Mouse (Mus musculus): ENCODE data around the gene Sbno1. TPM values are rescaled to one million over a fixed set of nuclear protein-coding genes. Genes with fewer than 3 reads are reported as not detected.

Gene Sbno1
- polyA plus RNA-seq, 1 experiment from 2014 or later, result 70.7 TPM

DNA sequence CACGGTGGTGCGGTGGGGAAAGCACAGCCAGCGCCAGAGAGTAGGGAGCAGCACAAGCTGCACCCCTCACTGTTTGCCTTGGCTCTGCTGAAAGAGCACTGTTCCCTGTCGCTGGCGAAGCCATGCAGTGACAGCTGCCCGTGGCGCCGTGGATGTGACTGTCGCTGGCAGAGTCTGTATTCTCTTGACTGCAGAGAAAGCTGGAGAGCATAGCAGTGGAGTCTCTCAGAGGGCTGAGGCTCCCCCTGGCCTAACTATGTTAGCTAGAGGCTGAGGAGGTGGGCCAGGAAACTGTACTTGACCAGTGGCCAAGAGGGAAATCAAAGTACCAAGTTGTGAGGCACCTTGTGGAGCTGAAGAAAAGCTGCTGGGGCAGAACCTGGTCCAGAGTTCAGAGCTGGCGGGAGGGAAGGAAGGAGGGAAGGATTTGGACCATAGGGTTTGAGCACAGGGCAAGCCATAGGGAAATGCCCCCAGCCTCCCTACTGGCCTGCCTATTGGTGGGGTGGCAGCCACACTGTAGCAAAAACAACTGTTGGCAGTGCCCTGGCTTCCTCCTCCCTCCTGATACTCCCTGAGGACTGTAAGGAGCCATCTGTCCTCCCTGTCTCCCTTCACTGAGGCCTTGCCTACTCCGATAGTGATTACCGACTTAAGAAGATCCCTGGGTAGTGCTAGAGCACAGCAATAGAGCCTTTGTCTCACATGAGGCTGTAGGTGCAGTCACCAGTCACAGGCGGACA, 27.7 kb upstream of the Sbno1 start:
- Histone ChIP-seq H3K9me3 (no peaks in the 10 kb centered on the region), H3K4me2 (no peak overlapping the region; the same call in 1 of the 2 replicates), H3K27me3 (no peaks in the 10 kb centered on the region), H3K36me3 (peaks cover 92% of the 10 kb centered on the region), H3K27ac (peak overlapping the region; percentile 75), H3K4me3 (no peak overlapping the region), H3K4me1 (peaks cover 22% of the 10 kb centered on the region), H3K9ac (no peak overlapping the region)
- ATAC-seq (ENCODE audit: insufficient number of reproducible peaks, low FRiP score, low TSS enrichment, low read depth), result no peak
- WGBS, result 83% methylated on average over 13 of the region's 13 CpGs

DNA sequence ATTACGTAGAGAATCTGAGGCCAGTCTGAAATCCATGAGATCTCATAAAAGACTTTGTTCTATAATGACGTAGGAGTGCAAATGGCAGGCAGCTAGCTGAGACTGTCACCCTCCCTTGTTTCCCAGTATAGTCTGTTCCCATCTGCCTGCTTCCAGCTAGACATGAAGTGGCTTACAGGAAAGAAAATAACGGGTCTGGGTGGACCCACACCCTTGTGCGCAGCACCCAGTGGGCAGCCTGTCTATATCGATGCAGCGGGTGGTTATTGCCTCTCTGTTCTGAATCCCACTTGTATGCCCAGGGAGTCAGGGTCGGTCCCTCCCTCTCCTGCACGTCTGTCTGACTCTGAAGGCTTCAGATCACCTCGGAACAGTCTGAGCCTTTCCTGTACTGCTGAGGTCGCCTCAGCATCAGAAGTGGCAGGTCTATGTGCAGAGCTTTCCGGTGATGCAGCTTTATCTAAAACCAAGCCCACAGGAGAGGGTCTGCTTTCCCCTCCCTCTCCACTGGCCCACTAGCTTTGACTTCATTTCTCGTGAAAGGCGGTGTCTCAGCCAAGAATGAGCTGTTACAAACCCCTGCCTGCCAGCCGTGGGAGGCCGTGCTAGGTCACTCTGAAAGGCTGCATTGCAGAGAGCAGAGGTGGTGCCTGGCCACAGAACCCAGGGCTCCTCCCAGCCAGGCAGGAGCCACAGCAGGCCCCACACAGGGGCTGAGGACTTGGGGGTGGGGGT, 26.9 kb upstream of the Sbno1 start:
- no peak overlapping the region for H3K4me2 ChIP-seq
- WGBS, result 77% methylated on average over 15 of the region's 15 CpGs
- ATAC-seq (ENCODE audit: insufficient number of reproducible peaks, low FRiP score, low TSS enrichment, low read depth), result peak; percentile 75
- no peaks in the 10 kb centered on the region for H3K9me3 ChIP-seq
- peaks cover 25% of the 10 kb centered on the region for H3K4me1 ChIP-seq
- H3K27ac ChIP-seq, result peak overlapping the region; percentile 75
- H3K27me3 ChIP-seq, result no peaks in the 10 kb centered on the region
- H3K9ac ChIP-seq, result no peak overlapping the region
- peaks cover 91% of the 10 kb centered on the region for H3K36me3 ChIP-seq
- H3K4me3 ChIP-seq, result no peak overlapping the region

DNA sequence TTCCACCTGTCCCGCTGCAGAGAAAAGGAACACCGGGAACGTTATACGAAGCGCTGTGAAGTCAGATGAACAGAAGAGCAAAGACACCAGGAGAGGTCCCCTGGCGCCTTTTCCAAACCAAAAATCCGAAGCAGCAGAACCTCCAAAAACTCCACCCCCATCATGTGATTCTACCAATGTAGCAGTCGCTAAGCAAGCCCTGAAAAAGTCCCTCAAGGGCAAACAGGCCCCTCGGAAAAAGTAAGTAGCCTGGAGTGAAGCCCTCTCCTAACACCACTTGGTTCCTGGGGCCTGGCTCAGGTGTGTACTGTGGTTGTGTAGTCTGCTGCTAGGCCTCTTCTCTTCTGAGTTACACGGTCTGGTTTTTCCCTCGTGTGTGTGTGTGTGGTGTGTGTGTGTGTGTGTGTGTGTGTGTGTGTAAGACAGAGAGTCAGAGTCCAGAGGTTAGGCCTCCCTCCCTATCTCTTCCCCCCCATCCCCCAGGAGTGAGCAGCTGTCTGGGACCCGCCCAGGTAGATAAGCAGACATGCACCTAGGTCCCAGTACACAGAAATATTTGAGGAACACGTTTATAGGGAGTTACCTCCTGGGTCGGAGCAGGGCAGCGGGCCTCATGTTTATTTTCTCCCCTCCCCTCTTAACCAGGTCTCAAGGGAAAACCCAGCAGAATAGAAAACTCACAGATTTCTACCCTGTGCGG, 25.0 kb upstream of the Sbno1 start:
- Histone ChIP-seq H3K4me1 (peaks cover 40% of the 10 kb centered on the region), H3K9ac (no peak overlapping the region), H3K27ac (0 out of 2 replicates have a peak overlapping the region, but pooled peaks have one; percentile 47), H3K36me3 (peaks cover 79% of the 10 kb centered on the region), H3K4me3 (no peak overlapping the region), H3K9me3 (no peaks in the 10 kb centered on the region), H3K4me2 (no peak overlapping the region), H3K27me3 (no peaks in the 10 kb centered on the region)
- ATAC-seq (ENCODE audit: insufficient number of reproducible peaks, low FRiP score, low TSS enrichment, low read depth), result no peak
- 81% methylated on average over 16 of the region's 16 CpGs for WGBS

DNA sequence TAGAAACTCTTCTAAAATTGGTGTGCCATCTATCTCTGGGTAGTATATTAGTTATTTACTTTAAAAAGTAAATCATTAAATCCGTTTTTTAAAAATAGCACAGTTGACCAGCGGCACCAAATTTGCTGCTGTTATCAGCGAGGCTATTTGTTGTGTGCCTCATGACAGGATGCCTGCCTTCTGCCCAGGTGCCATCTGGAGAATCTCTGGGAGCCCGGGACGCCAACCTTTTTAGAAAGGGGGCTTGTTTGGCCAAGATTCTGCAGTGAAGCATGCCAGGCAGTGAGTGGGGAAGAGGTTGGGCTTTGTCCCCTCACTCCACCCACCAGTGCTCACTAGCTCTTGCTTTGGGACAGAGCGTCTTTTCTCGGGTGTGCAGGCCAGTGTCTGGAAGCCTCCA, 24.2 kb upstream of the Sbno1 start:
- Histone ChIP-seq H3K4me1 (peaks cover 40% of the 10 kb centered on the region), H3K4me2 (no peak overlapping the region), H3K9ac (no peak overlapping the region), H3K9me3 (no peaks in the 10 kb centered on the region), H3K4me3 (no peak overlapping the region), H3K27ac (peak overlapping the region; percentile 47), H3K36me3 (peaks cover 74% of the 10 kb centered on the region), H3K27me3 (no peaks in the 10 kb centered on the region)
- WGBS, result 86% methylated on average over 7 of the region's 7 CpGs
- no peak for ATAC-seq (ENCODE audit: insufficient number of reproducible peaks, low FRiP score, low TSS enrichment, low read depth)

DNA sequence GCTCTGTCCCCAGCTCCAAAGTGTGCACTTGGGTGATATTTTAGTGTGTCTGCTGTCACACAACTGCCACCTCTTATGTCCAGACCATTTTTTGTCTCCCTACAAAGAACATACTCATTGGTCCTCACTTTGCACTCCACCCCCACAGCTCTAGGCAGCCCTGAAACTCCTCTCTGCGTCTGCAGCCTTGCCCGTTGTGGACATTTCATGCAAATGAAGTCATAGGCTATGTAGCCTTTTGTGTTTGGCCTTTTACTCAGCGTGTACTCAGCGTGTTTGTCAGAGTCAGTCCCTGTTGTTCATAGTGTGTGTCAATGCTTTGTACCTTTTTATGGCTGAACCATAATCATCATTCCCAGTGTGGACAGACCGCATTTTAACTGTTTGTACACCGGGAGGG, 23.7 kb upstream of the Sbno1 start:
- WGBS, result 64% methylated on average over 6 of the region's 6 CpGs
- no peak overlapping the region for H3K9ac ChIP-seq
- H3K4me3 ChIP-seq, result no peak overlapping the region

DNA sequence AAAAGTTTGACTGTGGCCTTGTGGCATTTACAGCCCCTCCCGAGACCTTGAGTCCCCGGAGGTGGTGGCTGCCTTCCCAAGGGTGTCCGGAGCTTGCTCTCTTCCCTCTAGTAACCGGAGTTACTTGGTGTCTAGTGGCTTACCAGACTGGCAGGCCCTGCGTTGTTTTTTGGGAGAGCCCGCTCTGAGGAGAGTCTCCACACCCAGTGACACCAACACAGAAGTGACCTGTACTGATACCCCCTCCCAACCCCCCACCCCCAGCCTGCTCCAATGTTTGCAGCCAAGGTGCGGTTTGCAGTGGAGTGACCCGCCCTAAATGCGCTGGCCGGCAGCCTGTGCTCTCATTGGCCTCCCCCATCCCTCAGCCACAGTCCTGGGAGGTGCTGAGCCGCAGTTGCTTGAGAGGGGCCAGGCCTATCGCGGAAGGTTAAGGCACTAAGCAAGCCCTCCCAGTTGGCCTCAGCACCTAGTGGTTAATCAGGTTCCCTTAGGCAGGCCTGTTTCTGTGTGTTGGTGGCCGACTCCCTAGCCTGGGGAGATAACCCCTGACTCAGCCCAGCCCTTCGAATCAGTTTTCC, 20.6 kb upstream of the Sbno1 start:
- peak; percentile 53 for ATAC-seq (ENCODE audit: insufficient number of reproducible peaks, low FRiP score, low TSS enrichment, low read depth)
- Histone ChIP-seq H3K36me3 (peaks cover 40% of the 10 kb centered on the region), H3K27me3 (no peaks in the 10 kb centered on the region), H3K9ac (peak overlapping the region; percentile 90), H3K9me3 (no peaks in the 10 kb centered on the region), H3K4me3 (peak overlapping the region; percentile 85), H3K4me1 (peaks cover 36% of the 10 kb centered on the region), H3K4me2 (peak overlapping the region; percentile 83), H3K27ac (peak overlapping the region; percentile 89)
- 2% methylated on average over 15 of the region's 15 CpGs for WGBS

More for the DNA sequence above, 23.7 kb upstream of the Sbno1 start:
- no peaks in the 10 kb centered on the region for H3K27me3 ChIP-seq
- H3K9me3 ChIP-seq, result no peaks in the 10 kb centered on the region
- H3K27ac ChIP-seq, result peak overlapping the region; percentile 52
- H3K4me2 ChIP-seq, result no peak overlapping the region
- peaks cover 46% of the 10 kb centered on the region for H3K4me1 ChIP-seq
- no peak for ATAC-seq (ENCODE audit: insufficient number of reproducible peaks, low FRiP score, low TSS enrichment, low read depth)
- peaks cover 68% of the 10 kb centered on the region for H3K36me3 ChIP-seq

DNA sequence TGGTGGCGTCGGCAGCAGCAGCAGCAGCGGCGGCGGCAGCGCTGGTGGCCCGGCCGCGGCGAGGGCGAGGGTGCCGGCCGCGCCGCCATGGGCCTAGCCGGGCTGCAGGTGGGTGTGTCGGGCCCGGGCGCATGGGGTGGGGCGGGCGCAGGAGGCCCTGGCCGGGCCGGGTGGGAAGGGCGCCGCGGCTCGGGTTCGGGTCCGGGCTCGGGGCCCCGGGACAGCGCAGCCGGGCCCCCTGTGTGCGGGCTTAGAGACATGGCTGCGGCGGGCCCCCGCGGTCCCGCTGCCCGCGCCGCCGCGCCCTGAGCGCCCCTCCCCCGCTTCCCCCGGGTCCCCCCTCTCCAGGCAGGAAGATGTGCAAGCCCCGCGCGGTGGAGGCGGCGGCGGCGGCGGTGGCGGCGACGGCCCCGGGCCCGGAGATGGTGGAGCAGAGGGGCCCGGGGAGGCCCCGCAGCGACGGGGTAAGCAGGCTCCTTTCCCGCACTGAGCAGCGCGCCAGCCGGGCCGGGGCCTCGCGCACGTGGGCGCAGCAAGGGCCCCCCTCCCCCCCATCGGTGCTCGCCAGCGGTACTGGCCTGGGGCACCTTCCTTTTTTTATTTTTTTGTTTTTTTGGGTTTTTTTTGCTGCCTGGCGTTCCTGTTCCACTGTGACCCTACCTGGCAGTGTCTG, 20.0 kb upstream of the Sbno1 start:
- peak overlapping the region; percentile 90 for H3K9ac ChIP-seq
- H3K4me3 ChIP-seq, result peak overlapping the region; percentile 85
- peaks cover 35% of the 10 kb centered on the region for H3K36me3 ChIP-seq
- H3K4me1 ChIP-seq, result peaks cover 36% of the 10 kb centered on the region
- H3K27ac ChIP-seq, result peak overlapping the region; percentile 89
- 1% methylated on average over 24 of the region's 77 CpGs for WGBS
- H3K4me2 ChIP-seq, result peak overlapping the region; percentile 83
- no peaks in the 10 kb centered on the region for H3K27me3 ChIP-seq
- ATAC-seq (ENCODE audit: insufficient number of reproducible peaks, low FRiP score, low TSS enrichment, low read depth), result peak; percentile 49
- no peaks in the 10 kb centered on the region for H3K9me3 ChIP-seq

DNA sequence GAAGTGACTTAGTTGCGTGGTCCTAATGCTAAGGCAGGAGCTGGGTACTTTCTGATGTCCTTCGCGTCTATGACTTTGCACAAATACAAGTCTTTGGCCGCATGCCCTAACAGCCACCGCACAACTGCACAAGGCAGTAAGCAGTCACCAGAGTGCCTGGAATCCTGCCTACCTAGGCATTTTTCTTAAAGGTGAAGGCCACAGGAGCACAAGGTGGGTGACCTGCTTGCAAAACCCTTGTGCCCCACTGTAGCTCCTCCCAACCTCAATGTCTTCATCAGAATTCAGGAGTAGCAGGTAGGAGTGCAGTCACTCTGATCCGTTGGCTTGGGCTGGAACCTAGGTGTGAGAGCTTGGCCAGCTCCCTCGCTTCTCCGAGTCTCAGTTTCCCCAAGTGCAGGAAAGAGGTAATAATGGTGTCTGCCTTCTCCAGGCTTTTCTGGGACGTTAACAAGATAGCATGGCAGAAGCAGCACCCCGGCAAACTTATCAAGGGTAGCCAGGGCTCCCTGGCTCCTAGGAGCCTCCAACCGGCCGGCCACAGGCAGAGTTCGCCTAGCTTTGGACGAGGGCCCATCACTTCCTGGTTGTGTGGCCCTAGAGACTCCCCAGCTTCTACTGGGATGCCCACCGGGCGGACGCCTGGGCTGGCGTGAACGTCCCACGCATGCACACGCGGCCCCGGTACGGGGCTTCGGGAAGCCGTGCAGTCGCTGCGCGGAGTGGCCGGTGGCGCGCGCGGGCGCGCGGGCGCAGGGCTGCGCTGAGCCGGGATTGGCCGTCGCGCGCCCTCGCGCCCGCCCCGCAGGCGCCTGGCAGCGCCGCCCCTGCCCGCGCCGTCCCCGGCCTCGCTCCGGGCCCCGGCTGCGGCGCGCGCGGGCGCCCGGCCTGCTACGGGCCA, 19.1 kb upstream of the Sbno1 start:
- ATAC-seq (ENCODE audit: insufficient number of reproducible peaks, low FRiP score, low TSS enrichment, low read depth), result peak; percentile 85
- Histone ChIP-seq H3K4me1 (peaks cover 40% of the 10 kb centered on the region), H3K27me3 (no peaks in the 10 kb centered on the region), H3K9me3 (no peaks in the 10 kb centered on the region), H3K27ac (peak overlapping the region; percentile 91), H3K4me2 (peak overlapping the region; percentile 83), H3K9ac (peak overlapping the region; percentile 90), H3K4me3 (peak overlapping the region; percentile 85), H3K36me3 (peaks cover 27% of the 10 kb centered on the region)
- WGBS, result 3% methylated on average over 62 of the region's 66 CpGs

DNA sequence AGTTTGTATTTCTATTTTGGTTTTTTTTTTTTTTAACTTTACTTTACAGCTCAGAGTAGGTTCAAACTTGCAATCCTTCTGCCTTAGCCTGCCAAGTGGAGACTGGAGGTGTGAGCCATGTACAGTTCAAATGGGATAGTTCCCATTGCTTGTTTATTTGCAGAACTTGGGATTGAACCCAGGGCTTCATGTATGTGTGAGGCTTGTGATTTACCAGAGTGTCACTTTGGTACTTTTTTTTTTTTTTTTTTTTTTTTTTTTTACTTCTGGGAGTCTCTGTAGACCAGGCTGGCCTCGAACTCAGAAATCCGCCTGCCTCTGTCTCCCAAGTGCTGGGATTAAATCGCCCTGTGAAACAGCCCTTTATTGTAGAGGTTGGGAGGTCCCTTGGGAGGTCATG, 18.4 kb upstream of the Sbno1 start:
- peak overlapping the region; percentile 83; the same call in 1 of the 2 replicates for H3K4me2 ChIP-seq
- no peaks in the 10 kb centered on the region for H3K27me3 ChIP-seq
- H3K9me3 ChIP-seq, result no peaks in the 10 kb centered on the region
- ATAC-seq (ENCODE audit: insufficient number of reproducible peaks, low FRiP score, low TSS enrichment, low read depth), result no peak
- peaks cover 21% of the 10 kb centered on the region for H3K36me3 ChIP-seq
- H3K4me1 ChIP-seq, result peaks cover 37% of the 10 kb centered on the region
- H3K4me3 ChIP-seq, result 0 out of 2 replicates have a peak overlapping the region, but pooled peaks have one; percentile 85
- peak overlapping the region; percentile 91; the same call in 1 of the 2 replicates for H3K27ac ChIP-seq
- 74% methylated on average over 3 of the region's 3 CpGs for WGBS
- no peak overlapping the region for H3K9ac ChIP-seq

DNA sequence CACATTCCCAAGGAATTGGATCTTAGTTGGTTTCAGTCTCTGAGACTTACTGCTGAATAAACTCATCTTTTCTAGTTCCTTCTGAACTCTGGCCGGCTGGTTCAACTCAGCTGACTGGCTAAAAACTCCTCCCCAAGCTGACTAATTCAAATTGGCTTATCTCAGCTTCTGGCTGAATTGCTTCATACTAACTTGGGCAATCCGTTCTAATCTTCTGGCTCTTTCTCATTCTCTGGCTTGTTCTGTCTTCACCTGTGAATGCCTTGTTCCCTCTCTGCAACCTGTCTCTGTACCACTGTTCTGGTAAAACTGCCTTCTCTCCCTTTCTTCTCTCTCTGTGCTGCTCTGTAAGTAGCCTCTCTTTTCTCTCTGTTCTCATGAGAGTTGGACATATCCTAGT, 16.8 kb upstream of the Sbno1 start:
- 80% methylated on average over 2 of the region's 2 CpGs for WGBS
- no peaks in the 10 kb centered on the region for H3K9me3 ChIP-seq
- H3K27me3 ChIP-seq, result no peaks in the 10 kb centered on the region
- H3K9ac ChIP-seq, result no peak overlapping the region
- H3K4me1 ChIP-seq, result peaks cover 37% of the 10 kb centered on the region
- ATAC-seq (ENCODE audit: insufficient number of reproducible peaks, low FRiP score, low TSS enrichment, low read depth), result no peak
- no peak overlapping the region for H3K4me2 ChIP-seq
- H3K27ac ChIP-seq, result no peak overlapping the region
- no peak overlapping the region for H3K4me3 ChIP-seq
- H3K36me3 ChIP-seq, result peaks cover 6% of the 10 kb centered on the region

Measured in limb, embryonic 15.5 days (tissue).